Mouse (Mus musculus): ENCODE measurements around the gene Ttyh3. TPM values are rescaled to one million over a fixed set of nuclear protein-coding genes. Genes with fewer than 3 reads are reported as not detected.
"Not testable (repeated sequence)": the region's sequence is repeated elsewhere in the genome, so short reads cannot be mapped to it uniquely, and the experiment has no call there.

Ttyh3 gene
- polyA plus RNA-seq, 2 experiments = 57.5 to 118 TPM

DNA sequence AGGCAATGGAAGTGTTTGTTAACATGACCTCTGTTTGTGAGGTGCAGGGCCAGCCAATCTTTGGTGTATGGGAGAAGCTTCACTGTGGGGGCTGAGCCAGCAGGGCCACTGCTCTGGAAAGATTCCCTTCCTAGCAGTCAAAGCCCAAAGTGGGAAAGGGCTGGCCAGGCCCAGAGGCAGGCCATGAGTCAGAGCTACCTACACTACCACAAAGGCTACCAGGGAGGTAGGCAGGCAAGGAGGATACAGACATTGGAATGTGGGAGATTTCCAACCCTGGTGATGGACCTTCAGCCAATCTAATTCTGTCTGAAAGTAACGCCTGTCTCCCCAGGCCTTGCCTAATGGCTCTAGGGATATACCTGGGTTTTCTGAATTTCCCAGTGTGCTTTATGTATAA is 32.1 kb upstream of the Ttyh3 start:
- no peak for ATAC-seq (ENCODE audit: low FRiP score, low read depth)
- no peak for DNase-seq (ENCODE audit: low spot score)
- peaks cover 63% of the 10 kb centered on the region for H3K36me3 ChIP-seq (ENCODE audit: control insufficient read depth, insufficient read depth, low read length)
- no peak for TF ChIP-seq POLR2A (IDR thresholded peaks at IDR 0.05; ENCODE audit: borderline replicate concordance, extremely low read depth, insufficient read depth, insufficient read length)
- no peak overlapping the region for H3K4me3 ChIP-seq (replicated peaks; ENCODE audit: low read length)
- H3K4me2 ChIP-seq (replicated peaks; ENCODE audit: low read depth, low read length, severe bottlenecking) = no peak overlapping the region
- no peaks in the 10 kb centered on the region for H3K9me3 ChIP-seq (ENCODE audit: control insufficient read depth, low read length)
- H3K27me3 ChIP-seq (ENCODE audit: control insufficient read depth, insufficient read depth, low read length) = no peaks in the 10 kb centered on the region
- H3K9ac ChIP-seq (ENCODE audit: low read depth, low read length, severe bottlenecking) = no peak overlapping the region
- no peaks in the 10 kb centered on the region for H3K4me1 ChIP-seq (ENCODE audit: control insufficient read depth, insufficient read depth, low read length)
- H3K27ac ChIP-seq (replicated peaks; ENCODE audit: low read depth, low read length) = no peak overlapping the region
- 88% methylated on average over 1 of the region's 1 CpGs for WGBS

DNA sequence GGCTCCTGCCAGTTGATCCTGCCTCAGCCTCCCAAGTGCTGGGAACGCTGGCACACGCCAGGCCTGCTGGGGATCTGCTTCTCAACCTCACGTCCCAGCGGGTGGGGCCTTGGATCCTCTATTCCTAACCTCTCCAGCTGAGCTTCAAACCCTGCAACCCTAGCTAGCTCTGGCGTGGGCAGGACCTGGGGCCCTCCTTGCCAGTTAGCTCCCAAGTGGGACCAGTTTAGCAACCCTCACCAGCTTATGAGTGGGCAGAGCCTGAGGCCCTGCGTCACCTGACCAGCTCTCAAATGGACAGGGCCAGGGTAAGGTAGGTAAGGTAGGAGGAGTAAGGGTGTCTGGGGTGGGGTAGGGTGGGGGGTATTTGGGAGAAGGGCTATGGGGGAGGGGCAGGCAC is 31.2 kb upstream of the Ttyh3 start:
- no peak for ATAC-seq (ENCODE audit: low FRiP score, low read depth)
- Histone ChIP-seq H3K4me3 (replicated peaks; ENCODE audit: low read length) (no peak overlapping the region), H3K36me3 (ENCODE audit: control insufficient read depth, insufficient read depth, low read length) (peaks cover 57% of the 10 kb centered on the region), H3K27me3 (ENCODE audit: control insufficient read depth, insufficient read depth, low read length) (no peaks in the 10 kb centered on the region), H3K27ac (replicated peaks; ENCODE audit: low read depth, low read length) (no peak overlapping the region), H3K9ac (ENCODE audit: low read depth, low read length, severe bottlenecking) (no peak overlapping the region), H3K4me2 (replicated peaks; ENCODE audit: low read depth, low read length, severe bottlenecking) (no peak overlapping the region), H3K9me3 (ENCODE audit: control insufficient read depth, low read length) (no peaks in the 10 kb centered on the region), H3K4me1 (ENCODE audit: control insufficient read depth, insufficient read depth, low read length) (no peaks in the 10 kb centered on the region)
- TF ChIP-seq POLR2A (IDR thresholded peaks at IDR 0.05; ENCODE audit: borderline replicate concordance, extremely low read depth, insufficient read depth, insufficient read length) = no peak
- 90% methylated on average over 6 of the region's 6 CpGs for WGBS
- DNase-seq (ENCODE audit: low spot score) = no peak

GRCm38 (mm10) chr5:140677137-140677536 is 28.3 kb upstream of the Ttyh3 start:
- H3K36me3 ChIP-seq (ENCODE audit: control insufficient read depth, insufficient read depth, low read length) = peaks cover 62% of the 10 kb centered on the region

GRCm38 (mm10) chr5:140675640-140676039 is 26.8 kb upstream of the Ttyh3 start:
- no peak overlapping the region for H3K4me2 ChIP-seq (replicated peaks; ENCODE audit: low read depth, low read length, severe bottlenecking)
- H3K36me3 ChIP-seq (ENCODE audit: control insufficient read depth, insufficient read depth, low read length) = peaks cover 65% of the 10 kb centered on the region
- no peak overlapping the region for H3K4me3 ChIP-seq (replicated peaks; ENCODE audit: low read length)
- H3K9me3 ChIP-seq (ENCODE audit: control insufficient read depth, low read length) = no peaks in the 10 kb centered on the region
- H3K27me3 ChIP-seq (ENCODE audit: control insufficient read depth, insufficient read depth, low read length) = no peaks in the 10 kb centered on the region
- DNase-seq (ENCODE audit: low spot score) (no peak), ATAC-seq (ENCODE audit: low FRiP score, low read depth) (no peak)
- no peak for TF ChIP-seq POLR2A (IDR thresholded peaks at IDR 0.05; ENCODE audit: borderline replicate concordance, extremely low read depth, insufficient read depth, insufficient read length)
- WGBS = 66% methylated on average over 11 of the region's 11 CpGs
- peaks cover 3% of the 10 kb centered on the region; the same call in 1 of the 2 replicates for H3K4me1 ChIP-seq (ENCODE audit: control insufficient read depth, insufficient read depth, low read length)
- H3K27ac ChIP-seq (replicated peaks; ENCODE audit: low read depth, low read length) = no peak overlapping the region
- H3K9ac ChIP-seq (ENCODE audit: low read depth, low read length, severe bottlenecking) = no peak overlapping the region

More at GRCm38 (mm10) chr5:140677137-140677536, 28.3 kb upstream of the Ttyh3 start:
- H3K27ac ChIP-seq (replicated peaks; ENCODE audit: low read depth, low read length) = no peak overlapping the region
- ATAC-seq (ENCODE audit: low FRiP score, low read depth) = no peak
- H3K4me3 ChIP-seq (replicated peaks; ENCODE audit: low read length) = no peak overlapping the region
- no peak for DNase-seq (ENCODE audit: low spot score)
- WGBS = 86% methylated on average over 6 of the region's 6 CpGs
- H3K9me3 ChIP-seq (ENCODE audit: control insufficient read depth, low read length) = no peaks in the 10 kb centered on the region
- H3K27me3 ChIP-seq (ENCODE audit: control insufficient read depth, insufficient read depth, low read length) = no peaks in the 10 kb centered on the region
- no peak for TF ChIP-seq POLR2A (IDR thresholded peaks at IDR 0.05; ENCODE audit: borderline replicate concordance, extremely low read depth, insufficient read depth, insufficient read length)
- H3K9ac ChIP-seq (ENCODE audit: low read depth, low read length, severe bottlenecking) = no peak overlapping the region
- no peak overlapping the region for H3K4me2 ChIP-seq (replicated peaks; ENCODE audit: low read depth, low read length, severe bottlenecking)
- peaks cover 3% of the 10 kb centered on the region; the same call in 1 of the 2 replicates for H3K4me1 ChIP-seq (ENCODE audit: control insufficient read depth, insufficient read depth, low read length)

DNA sequence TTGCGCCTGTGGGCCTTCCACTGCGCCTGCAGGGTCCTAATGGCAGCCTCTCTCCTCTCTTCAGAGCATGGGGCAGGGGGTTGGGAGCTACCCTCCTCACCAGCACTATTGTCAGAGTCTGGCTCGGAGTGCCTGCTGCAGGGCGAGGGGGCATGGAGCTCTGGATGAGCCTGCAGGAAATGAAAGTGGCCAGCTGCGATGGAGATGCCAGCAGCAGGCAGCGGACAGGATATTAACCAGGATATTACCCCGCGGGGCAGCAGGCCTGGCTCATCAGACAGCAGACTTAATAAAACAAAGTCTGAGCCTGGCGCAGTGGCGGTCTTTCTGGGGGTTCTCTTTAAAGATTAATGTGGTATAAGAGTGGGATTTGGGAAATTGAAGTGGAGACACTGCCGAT is 26.2 kb upstream of the Ttyh3 start:
- no peak for ATAC-seq (ENCODE audit: low FRiP score, low read depth)
- Histone ChIP-seq H3K36me3 (ENCODE audit: control insufficient read depth, insufficient read depth, low read length) (peaks cover 65% of the 10 kb centered on the region), H3K4me2 (replicated peaks; ENCODE audit: low read depth, low read length, severe bottlenecking) (no peak overlapping the region), H3K27ac (replicated peaks; ENCODE audit: low read depth, low read length) (no peak overlapping the region), H3K4me3 (replicated peaks; ENCODE audit: low read length) (no peak overlapping the region), H3K27me3 (ENCODE audit: control insufficient read depth, insufficient read depth, low read length) (no peaks in the 10 kb centered on the region), H3K9me3 (ENCODE audit: control insufficient read depth, low read length) (no peaks in the 10 kb centered on the region), H3K4me1 (ENCODE audit: control insufficient read depth, insufficient read depth, low read length) (peaks cover 3% of the 10 kb centered on the region; the same call in 1 of the 2 replicates), H3K9ac (ENCODE audit: low read depth, low read length, severe bottlenecking) (no peak overlapping the region)
- no peak for DNase-seq (ENCODE audit: low spot score)
- TF ChIP-seq POLR2A (IDR thresholded peaks at IDR 0.05; ENCODE audit: borderline replicate concordance, extremely low read depth, insufficient read depth, insufficient read length) = no peak
- WGBS = 61% methylated on average over 11 of the region's 11 CpGs

GRCm38 (mm10) chr5:140674036-140674435 is 25.2 kb upstream of the Ttyh3 start:
- WGBS = 86% methylated on average over 17 of the region's 17 CpGs
- Histone ChIP-seq H3K9me3 (ENCODE audit: control insufficient read depth, low read length) (0 out of 2 replicates have a peak, but pooled peaks cover under 1% of the 10 kb centered on the region), H3K4me3 (replicated peaks; ENCODE audit: low read length) (no peak overlapping the region), H3K9ac (ENCODE audit: low read depth, low read length, severe bottlenecking) (no peak overlapping the region), H3K36me3 (ENCODE audit: control insufficient read depth, insufficient read depth, low read length) (peaks cover 64% of the 10 kb centered on the region), H3K27me3 (ENCODE audit: control insufficient read depth, insufficient read depth, low read length) (no peaks in the 10 kb centered on the region), H3K27ac (replicated peaks; ENCODE audit: low read depth, low read length) (no peak overlapping the region; the same call in 1 of the 2 replicates), H3K4me1 (ENCODE audit: control insufficient read depth, insufficient read depth, low read length) (peaks cover 3% of the 10 kb centered on the region; the same call in 1 of the 2 replicates), H3K4me2 (replicated peaks; ENCODE audit: low read depth, low read length, severe bottlenecking) (no peak overlapping the region)
- DNase-seq (ENCODE audit: low spot score) = no peak
- ATAC-seq (ENCODE audit: low FRiP score, low read depth) = no peak
- TF ChIP-seq POLR2A (IDR thresholded peaks at IDR 0.05; ENCODE audit: borderline replicate concordance, extremely low read depth, insufficient read depth, insufficient read length) = no peak

DNA sequence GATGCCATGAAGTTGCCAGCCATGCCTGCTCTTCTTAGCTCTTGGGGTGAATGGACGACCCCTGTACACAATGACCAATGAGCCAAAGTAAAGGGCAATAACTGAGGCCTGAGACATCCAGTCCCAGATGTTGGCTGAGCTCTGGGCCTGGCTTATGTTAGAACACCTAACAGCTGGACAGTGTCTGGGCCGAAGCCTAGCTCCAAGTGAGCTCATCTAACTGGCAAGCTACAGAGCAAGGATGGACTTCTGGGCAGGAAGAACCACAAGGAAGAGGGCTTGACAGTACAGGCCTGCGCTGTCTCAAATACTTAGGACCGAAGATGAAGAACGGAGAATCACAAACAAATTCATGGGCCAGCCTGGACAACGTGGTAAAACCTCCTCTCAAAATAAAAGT is 23.8 kb upstream of the Ttyh3 start:
- not testable (repeated sequence) for ATAC-seq (ENCODE audit: low FRiP score, low read depth); H3K4me1 ChIP-seq (ENCODE audit: control insufficient read depth, insufficient read depth, low read length); H3K4me2 ChIP-seq (replicated peaks; ENCODE audit: low read depth, low read length, severe bottlenecking); H3K4me3 ChIP-seq (replicated peaks; ENCODE audit: low read length); DNase-seq (ENCODE audit: low spot score); H3K27ac ChIP-seq (replicated peaks; ENCODE audit: low read depth, low read length); H3K9ac ChIP-seq (ENCODE audit: low read depth, low read length, severe bottlenecking); H3K9me3 ChIP-seq (ENCODE audit: control insufficient read depth, low read length); H3K27me3 ChIP-seq (ENCODE audit: control insufficient read depth, insufficient read depth, low read length)
- WGBS = 86% methylated on average over 6 of the region's 6 CpGs
- peaks cover 60% of the 10 kb centered on the region for H3K36me3 ChIP-seq (ENCODE audit: control insufficient read depth, insufficient read depth, low read length)

All from limb, embryonic 14.5 days (tissue).